Mouse (Mus musculus) ES-E14 (cell line): ENCODE data around the gene Ankrd33. TPM values are rescaled to one million over a fixed set of nuclear protein-coding genes. Genes with fewer than 3 reads are reported as not detected.
"Not testable (repeated sequence)": the region's sequence is repeated elsewhere in the genome, so short reads cannot be mapped to it uniquely, and the experiment has no call there.

Source experiments
- DNase-seq: peaks from one replicate; pipeline ENCODE4 v3.0.0-alpha.2; 2013; ENCODE audit warnings: low read depth, low spot score
- H3K27ac ChIP-seq: 2 replicates; pipeline ENCODE4 v1.5.1; 2012; ENCODE audit warnings: low read depth, mild to moderate bottlenecking, low read length, moderate library complexity, mixed read lengths; ENCODE audit not compliant: poor library complexity, insufficient read depth, severe bottlenecking
- H3K36me3 ChIP-seq: 2 replicates; pipeline ENCODE4 v1.6.1; 2012; ENCODE audit warnings: mild to moderate bottlenecking, low read length, moderate library complexity, mixed read lengths; ENCODE audit not compliant: control insufficient read depth, poor library complexity, insufficient read depth, severe bottlenecking
- H3K4me1 ChIP-seq, 2 experiments: fragments of 150-350 bp in 1 of 2; sonication (generic) in 1 of 2; 2 replicates each; pipeline ENCODE4 v1.6.1; 2012; ENCODE audit warnings: low read length in 2 of 2, mild to moderate bottlenecking in 1 of 2, mixed read lengths in 1 of 2; ENCODE audit not compliant: control insufficient read depth in 2 of 2, insufficient read depth in 2 of 2, poor library complexity in 1 of 2
- H3K4me3 ChIP-seq, 2 experiments: fragments of 150-350 bp in 1 of 2; sonication (generic) in 1 of 2; 2 replicates each; pipeline ENCODE4 v1.5.1; 2012; ENCODE audit warnings: low read length in 2 of 2, low read depth in 1 of 2, mild to moderate bottlenecking in 1 of 2, mixed read lengths in 1 of 2; ENCODE audit not compliant: insufficient read depth in 1 of 2, poor library complexity in 1 of 2, severe bottlenecking in 1 of 2
- H3K9ac ChIP-seq: 2 replicates; pipeline ENCODE4 v1.6.1; 2012; ENCODE audit warnings: low read depth, mild to moderate bottlenecking, low read length, mixed read lengths; ENCODE audit not compliant: poor library complexity, insufficient read depth, severe bottlenecking
- H3K9me3 ChIP-seq: fragments of 150-350 bp; sonication (generic); 2 replicates; pipeline ENCODE4 v1.6.1; 2012; ENCODE audit warnings: low read depth, mild to moderate bottlenecking, low read length; ENCODE audit not compliant: control insufficient read depth, insufficient read depth
- CHD2 ChIP-seq: IDR thresholded peaks from 2 replicates; pipeline ENCODE4 v1.6.1; 2014; ENCODE audit warnings: mild to moderate bottlenecking, low read depth, low read length, inconsistent platforms
- HCFC1 ChIP-seq: IDR thresholded peaks from 2 replicates; pipeline ENCODE4 v1.6.1; 2012; ENCODE audit warnings: low read length, inconsistent platforms, borderline replicate concordance; ENCODE audit not compliant: insufficient read depth
- MAFK ChIP-seq: IDR thresholded peaks from 2 replicates; pipeline ENCODE4 v1.6.1; 2014; ENCODE audit warnings: mild to moderate bottlenecking, low read depth, low read length, inconsistent platforms; ENCODE audit not compliant: insufficient read depth
- ZC3H11A ChIP-seq: IDR thresholded peaks from 2 replicates; pipeline ENCODE4 v1.6.1; 2012; ENCODE audit warnings: low read depth, mild to moderate bottlenecking, inconsistent platforms, low read length, borderline replicate concordance
- ZNF384 ChIP-seq: IDR thresholded peaks from 2 replicates; pipeline ENCODE4 v1.6.1; 2012; ENCODE audit warnings: low read depth, low read length, inconsistent platforms
- in situ Hi-C, 2 experiments: fragments of 600-800 bp; cut with MboI; formaldehyde crosslinking; loops; one replicate each; pipeline ENCODE4 v1.15.1; 2025; ENCODE audit warnings: low sequenced_read_pairs in 2 of 2, inconsistent platforms in 1 of 2; ENCODE audit not compliant: unreplicated experiment in 2 of 2
- total RNA-seq: library from RNA; depleted of rRNA; stranded (reverse); fragments of 300-350 nt; gene quantifications from 2 replicates; pipeline ENCODE4 v1.2.3, GENCODE M21; 2012

Gene Ankrd33
- total RNA-seq, 1 experiment, result not detected

GRCm38 (mm10) chr15:101113778-101114177 is 1.8 kb upstream of the Ankrd33 start:
- H3K9ac ChIP-seq, H3K4me3 ChIP-seq, DNase-seq, H3K36me3 ChIP-seq, H3K27ac ChIP-seq, in situ Hi-C loops, H3K4me1 ChIP-seq, H3K9me3 ChIP-seq: not testable (repeated sequence)
- TF ChIP-seq ZC3H11A, result 0 out of 2 replicates have a peak, but pooled peaks have one; percentile 12

GRCm38 (mm10) chr15:101118399-101119125 is 3.0 kb downstream of the Ankrd33 start:
- DNase-seq, result peak; percentile 59
- in situ Hi-C loops, result no loop called here
- TF ChIP-seq ZC3H11A, result no peak
- no peak for TF ChIP-seq ZNF384
- TF ChIP-seq CHD2, result no peak
- no peaks in the 10 kb centered on the region for H3K36me3 ChIP-seq
- H3K9ac ChIP-seq, result no peak overlapping the region; the same call in 1 of the 2 replicates
- no peaks in the 10 kb centered on the region for H3K9me3 ChIP-seq
- H3K4me3 ChIP-seq, result peak overlapping the region in 1 of 2 experiments; percentile 6; a peak in 1 of 4 replicates
- peaks cover 5 to 9% of the 10 kb centered on the region in 2 experiments; a peak in 3 of 4 replicates for H3K4me1 ChIP-seq
- no peak overlapping the region for H3K27ac ChIP-seq

- in situ Hi-C loops, result no loop called here
- no peak for DNase-seq
- Histone ChIP-seq H3K36me3 (no peaks in the 10 kb centered on the region), H3K9ac (no peak overlapping the region), H3K4me3 (no peak overlapping the region), H3K4me1 (peaks cover 5 to 9% of the 10 kb centered on the region in 2 experiments; a peak in 3 of 4 replicates), H3K27ac (no peak overlapping the region), H3K9me3 (no peaks in the 10 kb centered on the region)
- no peak for TF ChIP-seq ZC3H11A
- TF ChIP-seq MAFK, result no peak
- no peak for TF ChIP-seq ZNF384
- TF ChIP-seq HCFC1, result no peak
These were observed 6.1 kb downstream of the Ankrd33 start for GRCm38 (mm10) chr15:101121411-101122289.

GRCm38 (mm10) chr15:101122290-101122589 is 6.7 kb downstream of the Ankrd33 start:
- peaks cover 5 to 12% of the 10 kb centered on the region in 2 experiments; a peak in 3 of 4 replicates for H3K4me1 ChIP-seq
- H3K36me3 ChIP-seq, result no peaks in the 10 kb centered on the region
- in situ Hi-C loops, result no loop called here
- TF ChIP-seq ZNF384 (no peak), HCFC1 (no peak), CHD2 (no peak), MAFK (no peak), ZC3H11A (no peak)
- H3K27ac ChIP-seq, result no peak overlapping the region
- no peak overlapping the region for H3K4me3 ChIP-seq
- H3K9ac ChIP-seq, result no peak overlapping the region
- DNase-seq, result peak; percentile 55
- no peaks in the 10 kb centered on the region for H3K9me3 ChIP-seq
